Comparison of ENCODE assay signal across 7 mouse cellular contexts in genomic region chr9:113177181-113177917, GRCm38 (mm10).
DNase-seq lines count a peak whose midpoint lies in the region; ATAC-seq and TF ChIP-seq lines count a peak whose summit lies in the region.

No protein-coding gene starts in this region.

- H3K27me3 ChIP-seq in midbrain, postnatal 0 days (ENCODE audit: insufficient read depth, low read length): no peaks in the 10 kb centered on the region

- no peak overlapping the region for H3K9ac ChIP-seq in midbrain, postnatal 0 days (replicated peaks; ENCODE audit: low read length, poor library complexity, severe bottlenecking)

- H3K36me3 ChIP-seq in midbrain, postnatal 0 days (ENCODE audit: insufficient read depth, low read length): no peaks in the 10 kb centered on the region

- no peaks in the 10 kb centered on the region for H3K4me1 ChIP-seq in midbrain, postnatal 0 days (ENCODE audit: insufficient read depth, low read length)

- H3K9me3 ChIP-seq in midbrain, postnatal 0 days (ENCODE audit: low read length): no peaks in the 10 kb centered on the region

- no peak overlapping the region for H3K4me3 ChIP-seq in midbrain, postnatal 0 days (ENCODE audit: low read depth, low read length)

- WGBS in midbrain, postnatal 0 days: 69% methylated on average over 15 of the region's 15 CpGs

- DNase-seq in cerebellum, postnatal 36 days: peak; percentile 63 to 70
- DNase-seq in layer of hippocampus, adult 9-11 months: peak; percentile 94
- DNase-seq in midbrain, postnatal 0 days (ENCODE audit: low spot score): peak; percentile 84
- no peak for DNase-seq in kidney, postnatal 14 days
- no peak for DNase-seq in embryo, embryonic 10 days (ENCODE audit: low spot score)

- H3K4me2 ChIP-seq in midbrain, postnatal 0 days (ENCODE audit: low read depth, low read length, poor library complexity, severe bottlenecking): no peak overlapping the region

- no peak overlapping the region for H3K27ac ChIP-seq in midbrain, postnatal 0 days (ENCODE audit: low read depth, low read length)

- peak; percentile 94 for ATAC-seq in cerebellum, adult (ENCODE audit: insufficient number of reproducible peaks, low FRiP score, low TSS enrichment)
- 0 out of 2 replicates have a peak, but pooled peaks have one; percentile 34 for ATAC-seq in midbrain, postnatal 0 days (ENCODE audit: low FRiP score)
- ATAC-seq in monocyte, adult 5-6 weeks (replicated peaks; ENCODE audit: insufficient number of reproducible peaks, low FRiP score, low TSS enrichment, poor library complexity, severe bottlenecking): no peak

- TF ChIP-seq CTCF in midbrain, postnatal 0 days (IDR thresholded peaks at IDR 0.05): no peak

Comparison
In these comparisons a context has a peak if more than half of its experiments do, and no peak if none do; other contexts are left out.
1. DNase-seq: peak in cerebellum, postnatal 36 days (2 of 2), layer of hippocampus, adult 9-11 months (single experiment) and midbrain, postnatal 0 days (single experiment); none in kidney, postnatal 14 days (single experiment) and embryo, embryonic 10 days (single experiment).